Mouse (Mus musculus) small intestine, adult 2 months (tissue): ENCODE results near the gene Cryzl2. TPM values are rescaled to one million over a fixed set of nuclear protein-coding genes. Genes with fewer than 3 reads are reported as not detected.
A peak's percentile ranks its signal among the peaks of the same experiment; 100 is the strongest.

ENCODE experiments used
- H3K27ac ChIP-seq: fragments of 200-500 bp; 2 replicates; pipeline ENCODE4 v1.5.1; 2012; ENCODE audit warnings: low read depth, low read length, control low read depth, inconsistent platforms; ENCODE audit not compliant: insufficient read depth
- H3K27me3 ChIP-seq: fragments of 200-500 bp; 2 replicates; pipeline ENCODE4 v1.6.1; 2012; ENCODE audit warnings: mild to moderate bottlenecking, moderate library complexity, low read length, inconsistent platforms; ENCODE audit not compliant: control insufficient read depth, insufficient read depth
- H3K36me3 ChIP-seq: fragments of 200-500 bp; 2 replicates; pipeline ENCODE4 v1.6.1; 2012; ENCODE audit warnings: mild to moderate bottlenecking, low read length, control low read depth, inconsistent platforms; ENCODE audit not compliant: control insufficient read depth, insufficient read depth
- H3K4me1 ChIP-seq: fragments of 200-500 bp; 2 replicates; pipeline ENCODE4 v1.6.1; 2012; ENCODE audit warnings: low read length, inconsistent platforms, mixed read lengths; ENCODE audit not compliant: control insufficient read depth, insufficient read depth, insufficient read length
- H3K4me3 ChIP-seq: fragments of 200-500 bp; 2 replicates; pipeline ENCODE4 v1.5.1; 2012; ENCODE audit warnings: low read depth, mild to moderate bottlenecking, control low read depth, inconsistent platforms, low read length, moderate library complexity
- CTCF ChIP-seq: fragments of 200-500 bp; IDR thresholded peaks from 2 replicates; pipeline ENCODE4 v1.5.1; 2012; ENCODE audit warnings: low read depth, mild to moderate bottlenecking, control low read depth, inconsistent platforms, low read length, moderate library complexity, mixed read lengths; ENCODE audit not compliant: insufficient replicate concordance, insufficient read length; ENCODE audit errors: extremely low read depth
- POLR2A ChIP-seq: fragments of 200-500 bp; IDR thresholded peaks from 2 replicates; pipeline ENCODE4 v1.6.1; 2012; ENCODE audit warnings: low read depth, mild to moderate bottlenecking, control low read depth, inconsistent platforms, low read length, moderate library complexity
- WGBS: fragments of 180-500 bp; shearing (Covaris S2); methylation state at CpG from one replicate; pipeline ENCODE4 v1.1.7; 2018; 5-methylcytosine and 5-hydroxymethylcytosine counted together
- polyA plus RNA-seq: library from polyadenylated mRNA; depleted of rRNA; stranded (reverse); fragments of >200 nt; gene quantifications from 2 replicates; pipeline ENCODE4 v1.2.3, GENCODE M21; 2012; rRNA removed

Cryzl2 gene
- polyA plus RNA-seq = 2.4 and 3.5 TPM in 2 replicates

DNA sequence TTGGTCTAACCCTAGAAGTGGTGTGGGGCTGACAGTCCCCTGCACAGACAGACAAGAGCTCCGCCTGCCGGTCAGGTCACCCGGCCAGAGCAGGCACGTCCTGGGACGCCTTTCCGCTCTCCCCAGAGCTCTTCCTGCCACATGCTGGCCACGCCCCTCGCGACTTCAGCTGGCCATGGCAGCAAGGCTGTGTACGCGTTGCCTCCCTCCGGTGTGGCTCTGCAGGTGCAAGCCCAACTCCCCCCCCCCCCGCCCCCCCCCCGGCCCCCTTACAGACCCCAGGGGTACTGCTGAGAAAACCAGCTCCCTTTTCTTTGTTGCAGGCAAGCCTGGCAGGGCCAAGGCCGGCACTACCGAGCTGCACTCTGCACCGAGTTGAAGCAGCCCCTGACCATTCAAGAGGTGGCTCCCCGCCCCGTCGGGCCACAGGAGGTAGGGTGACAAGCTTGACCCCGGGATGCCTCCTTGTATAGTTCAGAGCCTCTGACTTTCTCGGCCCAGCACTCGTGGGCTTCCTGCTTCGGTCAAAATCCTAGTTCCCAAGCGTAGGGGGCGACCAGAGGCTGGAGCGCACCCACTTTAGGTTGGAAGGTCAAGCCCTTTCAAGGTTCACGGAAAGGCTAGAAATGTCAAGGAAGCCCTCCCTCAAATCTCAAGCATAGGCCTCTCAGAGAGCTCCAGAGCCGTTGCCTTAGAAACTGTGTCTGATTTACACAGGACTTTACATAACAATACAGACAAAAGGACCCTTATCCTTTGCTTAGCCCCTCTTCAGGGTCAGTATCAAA, at the start of gene Cryzl2:
TSS of gene Cryzl2 (plus strand) at position 157 of the 788 bp plus-strand sequence.
- Histone ChIP-seq H3K4me1 (peaks cover 6% of the 10 kb centered on the region), H3K27ac (no peak within 1 kb of the TSS), H3K27me3 (no peaks in the 10 kb centered on the region), H3K36me3 (no peaks in the 10 kb centered on the region), H3K4me3 (peak within 1 kb of the TSS; percentile 56)
- WGBS = 19% methylated on average over 29 of the region's 29 CpGs
- TF ChIP-seq CTCF = peak; percentile 77
- TF ChIP-seq POLR2A = no peak

DNA sequence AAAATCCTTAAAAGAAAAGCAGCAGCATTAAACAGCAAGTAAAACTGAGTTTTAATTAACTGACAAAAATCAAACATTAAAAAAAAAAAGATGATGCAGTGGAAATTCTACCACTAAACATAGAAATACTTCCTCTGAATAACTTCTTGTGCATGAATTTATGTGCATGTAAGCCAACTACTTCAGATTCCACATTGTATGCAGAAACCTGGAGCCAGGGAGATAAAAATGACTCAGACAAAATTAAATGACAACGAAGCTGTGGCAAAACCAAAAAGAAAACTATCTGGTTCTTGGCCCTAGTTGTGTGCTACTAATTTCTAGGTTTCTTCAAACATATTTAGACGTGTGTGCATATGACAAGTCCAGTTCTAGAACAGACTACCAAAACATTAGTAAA, 48.7 kb upstream of the Cryzl2 start:
- Histone ChIP-seq H3K4me1 (no peaks in the 10 kb centered on the region), H3K4me3 (no peak overlapping the region), H3K27ac (no peak overlapping the region), H3K36me3 (no peaks in the 10 kb centered on the region), H3K27me3 (no peaks in the 10 kb centered on the region)
- WGBS = 72% methylated on average over 2 of the region's 2 CpGs
- TF ChIP-seq CTCF (no peak), POLR2A (no peak)

DNA sequence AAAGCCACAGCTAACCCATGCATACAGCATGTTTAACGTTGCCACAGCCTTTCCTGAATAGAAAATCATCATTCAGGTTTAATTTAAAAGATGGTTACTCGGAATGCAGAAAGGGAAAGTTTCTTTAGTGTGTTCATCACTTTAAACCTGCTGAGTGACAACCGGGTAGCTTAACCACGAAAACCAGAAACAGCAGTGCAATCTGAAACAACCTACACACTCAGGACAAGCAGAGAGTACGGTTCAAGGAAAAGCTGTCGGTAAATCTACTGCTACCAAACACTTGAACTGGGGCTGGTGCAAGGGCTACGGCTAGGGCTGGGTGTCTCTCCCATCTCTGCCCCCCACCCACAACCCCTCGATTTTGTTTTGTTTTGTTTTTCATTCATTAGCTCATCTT, 47.4 kb upstream of the Cryzl2 start:
- WGBS = 20% methylated on average over 8 of the region's 8 CpGs
- no peaks in the 10 kb centered on the region for H3K4me1 ChIP-seq
- no peaks in the 10 kb centered on the region for H3K36me3 ChIP-seq
- H3K27ac ChIP-seq = no peak overlapping the region
- no peaks in the 10 kb centered on the region for H3K27me3 ChIP-seq
- peak overlapping the region; percentile 39 for H3K4me3 ChIP-seq
- TF ChIP-seq POLR2A = no peak
- no peak for TF ChIP-seq CTCF

DNA sequence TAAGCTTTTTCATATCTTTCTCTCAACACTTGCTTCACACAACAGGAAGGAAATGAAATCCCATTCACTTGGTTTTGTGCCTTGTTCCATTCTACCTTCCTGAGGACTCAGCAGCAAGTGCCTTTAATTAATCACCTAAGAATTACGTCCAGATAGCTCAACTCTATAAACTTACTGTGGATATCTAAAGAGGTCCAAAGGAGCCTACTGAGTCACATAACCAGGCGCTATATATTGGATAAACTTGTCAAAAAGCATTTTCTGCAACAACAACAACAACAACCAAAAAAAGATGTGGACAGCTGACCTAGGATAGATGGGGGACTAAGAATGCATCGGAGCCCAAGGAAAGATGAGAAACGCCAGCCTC, 47.1 kb upstream of the Cryzl2 start:
- H3K27ac ChIP-seq = no peak overlapping the region
- no peaks in the 10 kb centered on the region for H3K36me3 ChIP-seq
- TF ChIP-seq POLR2A (no peak), CTCF (no peak)

DNA sequence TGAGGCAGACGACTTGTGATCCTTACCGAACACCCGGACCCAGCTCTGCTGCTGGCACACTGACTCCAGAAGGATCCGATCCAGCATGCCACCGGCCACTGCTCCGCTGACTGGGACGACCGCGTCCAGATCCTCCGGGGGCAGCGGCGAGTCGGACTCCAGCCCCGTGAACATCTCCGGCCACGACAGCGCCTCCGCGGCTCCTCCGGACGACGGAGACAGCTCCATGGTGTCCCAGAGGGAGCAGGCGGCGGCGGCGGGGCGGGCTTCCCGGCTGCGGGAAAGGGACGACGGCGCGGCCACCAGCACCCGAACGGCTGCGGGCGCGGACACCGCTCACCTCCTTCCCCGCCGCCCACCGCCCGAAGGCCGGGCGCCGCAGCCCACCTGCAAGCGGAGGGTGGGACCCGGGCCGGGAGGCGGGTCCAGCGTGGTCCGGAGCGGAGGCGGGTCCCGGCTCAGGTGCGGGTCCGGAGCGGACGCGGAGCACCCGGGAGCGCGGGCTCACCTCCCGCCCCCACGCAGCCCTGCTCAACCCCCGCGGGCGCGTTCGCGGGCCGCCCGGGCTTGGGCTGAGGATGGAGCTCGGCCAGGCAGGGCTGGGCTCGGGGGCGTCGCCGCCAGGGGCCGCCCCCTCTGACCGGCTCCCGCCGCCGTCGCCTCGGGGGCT, 46.5 kb upstream of the Cryzl2 start:
- H3K36me3 ChIP-seq = no peaks in the 10 kb centered on the region
- no peak for TF ChIP-seq POLR2A
- TF ChIP-seq CTCF = no peak
- H3K27me3 ChIP-seq = no peaks in the 10 kb centered on the region
- 2% methylated on average over 85 of the region's 85 CpGs for WGBS
- peak overlapping the region; percentile 70 for H3K27ac ChIP-seq
- peak overlapping the region; percentile 96 for H3K4me3 ChIP-seq
- H3K4me1 ChIP-seq = peaks cover 4% of the 10 kb centered on the region; the same call in 1 of the 2 replicates

More for the DNA sequence above, 47.1 kb upstream of the Cryzl2 start:
- H3K4me3 ChIP-seq = peak overlapping the region; percentile 96
- peaks cover under 1% of the 10 kb centered on the region; the same call in 1 of the 2 replicates for H3K4me1 ChIP-seq
- WGBS = 3% methylated on average over 4 of the region's 4 CpGs
- no peaks in the 10 kb centered on the region for H3K27me3 ChIP-seq

DNA sequence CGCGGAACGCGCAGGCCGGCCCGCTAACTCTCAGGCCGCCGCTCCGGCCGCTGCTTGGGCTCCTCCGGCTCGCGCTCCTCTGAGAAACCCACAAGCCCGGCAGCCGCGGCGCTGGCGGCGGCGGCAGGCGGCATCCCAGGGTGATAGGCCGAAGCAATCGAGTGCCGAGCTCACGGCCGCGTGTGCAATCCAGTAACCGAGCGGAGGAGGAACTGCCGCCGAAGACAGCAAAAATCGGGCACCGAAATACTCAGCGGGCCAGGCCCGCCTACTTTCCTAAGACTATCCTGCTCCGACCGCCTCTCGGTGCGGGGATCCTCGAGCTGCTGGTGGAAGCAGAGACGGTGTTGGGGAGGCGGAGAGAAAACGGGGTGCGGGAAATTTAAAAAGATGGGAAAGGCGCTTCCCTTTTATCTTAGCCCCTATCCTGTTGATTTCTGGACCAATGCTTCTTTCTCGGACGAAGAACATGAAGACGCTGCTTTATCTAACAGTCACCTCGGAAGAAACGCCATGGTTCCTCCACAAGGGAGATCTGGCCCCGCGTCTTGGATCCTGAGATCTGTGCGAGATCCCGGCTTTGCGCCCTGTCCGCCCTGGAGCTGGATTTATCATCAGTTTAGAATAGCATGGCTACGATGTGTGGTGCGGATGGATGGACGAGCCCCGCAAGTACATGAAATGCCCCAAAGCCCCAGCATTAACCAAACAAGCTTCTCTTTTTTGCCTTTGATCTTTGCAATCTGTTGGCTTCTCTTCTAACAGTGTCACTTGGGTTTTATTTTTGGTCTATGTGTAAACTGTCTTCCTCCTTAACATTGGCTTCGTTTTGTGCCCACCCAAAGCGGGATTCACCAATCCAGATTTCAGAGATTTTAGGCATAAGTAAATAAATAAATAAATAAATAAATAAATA, 45.7 kb upstream of the Cryzl2 start, which contains the start of gene Rasal2:
TSS of gene Rasal2 (minus strand) at position 142 of the 916 bp plus-strand sequence.
- Histone ChIP-seq H3K27ac (peak within 1 kb of the TSS; percentile 70), H3K4me3 (peak within 1 kb of the TSS; percentile 96), H3K27me3 (no peaks in the 10 kb centered on the region), H3K4me1 (peaks cover 4% of the 10 kb centered on the region; the same call in 1 of the 2 replicates), H3K36me3 (no peaks in the 10 kb centered on the region)
- 1% methylated on average over 62 of the region's 62 CpGs for WGBS
- TF ChIP-seq POLR2A (peak; percentile 34), CTCF (no peak)
